Mouse (Mus musculus) telencephalon, adult 2 months (tissue): ENCODE results near the gene Tlr12.
"Not testable (repeated sequence)": the region's sequence is repeated elsewhere in the genome, so short reads cannot be mapped to it uniquely, and the experiment has no call there.

Experiments
- DNase-seq: peaks from one replicate; pipeline ENCODE4 v3.0.0-alpha.2; 2011; ENCODE audit warnings: low read depth, low spot score

The Tlr12 gene

DNA sequence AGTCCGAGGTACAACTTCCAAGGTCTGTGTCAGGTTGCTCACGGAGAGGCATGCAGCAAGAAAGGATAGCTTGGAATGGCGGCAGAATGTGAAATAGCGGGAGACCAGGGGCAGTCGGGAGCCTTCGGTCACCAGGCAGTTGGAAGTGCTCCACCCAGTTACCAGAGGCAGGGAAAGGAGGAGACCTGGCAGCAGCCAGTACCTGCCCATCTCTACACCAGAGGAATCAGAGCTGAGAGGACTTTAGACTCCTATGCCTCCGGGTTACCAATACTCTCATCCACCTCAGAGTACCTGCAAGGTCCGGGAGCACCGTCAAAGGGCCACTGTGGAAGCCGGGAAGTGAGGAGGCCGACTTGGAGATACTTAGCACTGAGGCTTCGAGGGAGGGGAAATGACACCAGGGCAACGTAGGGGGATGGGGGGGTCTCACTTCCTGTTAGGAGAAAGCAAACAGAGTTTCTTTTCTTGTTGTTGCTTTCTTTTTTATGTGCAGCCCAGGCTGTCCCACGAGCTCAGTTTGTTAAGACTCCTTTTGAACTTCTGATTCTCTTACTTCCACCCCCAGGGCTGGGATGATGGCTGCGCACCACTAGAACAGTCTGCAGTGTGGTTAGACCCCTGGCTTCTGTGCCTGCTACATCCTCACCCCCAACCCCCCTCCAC is at the start of gene Tlr12:
Gene Tlr12 (minus strand): TSS at position 374 of the 666 bp plus-strand sequence.
- DNase-seq: no peak

DNA sequence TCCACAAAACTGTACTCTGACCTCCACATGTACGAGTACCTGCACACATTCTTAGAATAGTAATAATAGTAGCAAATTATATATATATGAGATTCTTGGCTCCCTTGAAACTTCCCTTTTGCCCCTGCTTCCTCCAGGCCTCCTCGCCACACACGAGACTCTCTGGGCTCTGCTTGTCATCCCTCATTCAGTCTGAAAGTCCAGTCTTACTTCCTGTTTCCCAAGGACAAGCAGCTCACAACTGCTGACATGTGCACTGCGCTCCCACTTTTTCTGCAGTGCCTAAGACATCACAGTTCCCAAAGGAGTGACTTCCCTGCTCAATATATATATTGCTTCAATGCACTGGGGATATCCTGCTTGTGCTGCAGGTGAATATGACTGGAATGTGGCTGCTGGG is 48.8 kb upstream of the Tlr12 start:
- not testable (repeated sequence) for DNase-seq

DNA sequence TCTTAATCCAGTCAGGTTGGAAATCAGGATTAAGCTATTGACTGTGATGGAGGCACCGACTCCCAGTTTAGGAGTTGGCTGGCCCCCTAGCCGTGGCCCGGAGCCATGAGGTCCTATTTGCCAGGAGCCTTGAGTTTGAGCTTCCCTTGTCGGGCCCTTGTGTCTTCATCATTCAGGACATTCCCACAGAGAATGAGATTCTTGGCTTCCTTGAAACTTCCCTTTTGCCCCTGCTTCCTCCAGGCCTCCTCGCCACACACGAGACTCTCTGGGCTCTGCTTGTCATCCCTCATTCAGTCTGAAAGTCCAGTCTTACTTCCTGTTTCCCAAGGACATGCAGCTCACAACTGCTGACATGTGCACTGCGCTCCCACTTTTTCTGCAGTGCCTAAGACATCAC is 47.9 kb upstream of the Tlr12 start:
- not testable (repeated sequence) for DNase-seq

DNA sequence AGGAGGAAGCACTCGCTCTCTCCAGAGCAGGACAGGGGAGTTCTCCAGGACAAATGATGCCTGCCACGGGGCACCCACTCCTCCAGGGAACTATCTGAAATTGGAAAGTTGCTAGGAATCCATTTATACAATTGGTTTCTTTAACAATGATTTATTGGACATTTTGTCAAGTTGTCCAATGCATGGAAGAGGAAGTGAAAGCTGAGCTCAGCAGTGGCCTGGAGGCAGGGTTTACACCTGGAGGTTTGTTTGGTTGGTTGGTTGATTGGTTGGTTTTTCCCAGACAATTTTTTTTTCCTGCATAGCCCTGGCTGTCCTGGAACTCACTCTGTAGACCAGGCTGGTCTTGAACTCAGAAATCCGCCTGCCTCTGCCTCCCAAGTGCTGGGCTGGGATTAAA is 45.6 kb upstream of the Tlr12 start:
- DNase-seq: no peak

DNA sequence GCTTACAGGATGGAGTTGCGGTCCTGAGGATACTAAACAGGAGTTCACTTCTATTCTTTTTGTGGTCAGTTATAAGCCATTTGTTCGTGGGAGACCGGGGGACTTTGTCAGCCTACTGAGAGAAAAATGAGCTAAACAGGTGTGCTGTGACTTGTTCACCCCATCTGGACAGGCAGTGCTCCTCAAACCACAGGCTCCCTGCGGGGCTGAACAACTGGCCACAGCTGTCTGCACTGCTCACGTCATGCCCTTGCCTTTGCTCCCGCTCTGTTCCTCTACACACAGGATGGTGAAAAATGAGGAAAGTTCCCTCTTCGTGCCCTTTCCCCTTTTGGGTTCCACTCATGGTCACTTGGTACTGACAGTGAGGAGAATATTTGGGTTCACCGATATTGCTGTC is 42.6 kb upstream of the Tlr12 start:
- DNase-seq: no peak

DNA sequence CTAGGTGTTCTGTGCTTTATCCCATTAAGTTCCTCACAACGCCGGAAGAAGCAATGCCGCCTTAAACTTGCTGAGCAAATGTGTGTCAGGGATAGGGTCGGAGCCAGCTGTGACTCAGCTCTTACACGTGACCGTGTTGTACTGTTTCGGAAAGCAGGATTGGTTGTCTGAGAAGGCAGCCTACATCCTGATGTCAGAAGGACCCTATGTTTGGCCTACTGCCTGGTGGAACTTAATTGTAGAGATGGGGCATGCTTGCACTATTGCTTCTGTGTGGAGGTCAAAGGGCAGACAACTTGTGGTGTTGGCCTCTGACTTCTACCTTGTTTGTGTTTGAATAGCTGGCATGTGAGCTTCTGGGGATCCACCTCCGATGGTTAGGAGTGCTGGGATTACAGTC is 41.8 kb upstream of the Tlr12 start:
- no peak for DNase-seq

DNA sequence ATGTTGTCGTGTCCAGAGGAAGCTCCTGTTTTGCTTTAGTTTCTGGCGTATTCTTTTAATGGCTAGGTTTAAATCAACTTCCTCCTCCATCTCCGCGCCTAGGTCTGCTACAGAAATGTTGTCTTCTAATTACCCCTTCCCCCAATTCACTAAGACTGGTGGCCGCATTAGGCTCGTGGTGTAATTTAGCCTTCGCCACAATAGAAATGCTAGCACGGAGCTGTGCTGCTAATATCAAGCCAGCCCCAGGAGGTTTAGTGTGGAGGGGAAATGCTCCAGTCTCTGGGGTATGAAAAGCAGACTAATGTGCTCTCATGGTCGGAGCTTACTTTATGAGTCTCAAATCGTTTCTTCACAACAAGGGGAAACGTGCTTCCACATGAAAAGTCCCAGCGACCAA is 37.0 kb upstream of the Tlr12 start:
- peak; percentile 13 for DNase-seq

DNA sequence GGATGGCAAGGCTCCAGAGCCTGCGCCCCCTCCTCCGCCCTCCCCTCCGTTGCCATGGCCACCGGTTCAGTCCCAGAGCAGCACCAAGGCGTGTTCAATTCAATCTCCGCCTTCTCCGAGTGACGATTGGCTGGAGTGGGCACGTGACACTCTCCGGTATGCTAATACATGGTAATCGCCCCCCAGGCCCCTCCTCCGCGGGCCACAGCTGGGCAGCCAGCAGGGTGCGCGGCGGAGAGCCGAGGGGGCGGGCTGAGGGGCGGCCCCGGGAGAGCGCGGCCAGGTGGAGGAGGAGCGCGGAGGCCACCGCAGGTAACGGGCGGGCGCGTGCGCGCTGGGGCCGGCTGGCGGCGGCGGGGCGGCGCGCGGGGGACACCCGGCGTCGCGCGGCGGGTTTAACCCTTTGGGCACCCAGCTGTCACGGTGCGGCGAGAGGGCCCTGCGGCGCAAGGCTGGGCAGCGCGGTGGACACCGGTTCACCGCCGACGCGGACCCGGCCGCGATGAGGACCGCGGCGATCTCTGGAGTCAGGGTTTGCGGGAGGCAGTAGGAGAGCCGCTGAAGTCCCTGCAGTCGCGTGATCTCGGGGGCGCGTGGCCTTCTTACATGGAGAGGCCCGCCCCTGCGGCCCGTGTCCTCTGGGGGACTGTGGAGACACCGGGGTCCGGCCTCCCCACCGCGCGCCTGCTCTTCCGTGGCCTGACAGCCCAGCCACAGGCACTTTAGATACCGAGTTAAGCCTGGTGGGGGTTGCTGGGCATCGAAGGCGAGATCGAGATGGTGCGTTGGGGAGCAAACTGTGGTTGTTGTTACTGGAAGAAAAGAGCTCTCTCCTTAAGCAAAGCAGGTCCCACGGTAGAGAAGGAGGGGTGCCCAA is 36.3 kb upstream of the Tlr12 start, which contains the start of gene Phc2:
Gene Phc2 (plus strand): TSS at position 198 of the 877 bp plus-strand sequence.
- peak; percentile 94 for DNase-seq

DNA sequence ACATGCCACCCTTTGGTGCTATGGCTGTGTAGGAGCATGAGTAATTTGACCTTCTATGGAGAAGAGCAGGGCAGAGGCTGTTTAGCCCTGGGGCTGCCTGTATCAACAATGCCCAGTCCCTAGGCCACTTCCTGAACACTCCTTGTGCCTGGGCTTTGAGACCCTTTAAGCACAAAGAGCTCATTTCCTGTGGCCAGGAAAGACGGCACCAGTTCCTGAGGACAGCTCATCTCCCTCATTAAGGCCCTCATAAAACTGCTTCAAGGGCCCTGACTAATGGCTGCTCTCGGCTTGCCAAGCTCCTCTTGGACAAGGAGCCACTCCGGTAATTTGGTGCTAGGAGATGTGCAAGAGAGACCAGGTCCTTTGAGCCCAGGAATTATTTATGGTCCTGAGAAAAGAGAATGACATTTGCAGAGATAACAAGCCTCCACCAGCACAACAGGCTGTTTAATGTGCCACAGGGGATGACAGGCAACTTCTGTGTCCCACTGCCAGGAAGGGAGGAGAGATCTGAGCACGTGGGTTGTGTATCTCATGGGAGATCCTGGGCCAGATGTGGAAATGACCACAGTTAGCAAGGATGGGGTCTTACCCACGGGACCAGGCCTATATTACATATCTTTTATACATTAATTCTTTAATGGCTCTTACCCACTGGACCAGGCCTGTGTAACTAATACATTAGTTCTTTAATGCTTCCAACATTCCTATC is 34.3 kb upstream of the Tlr12 start:
- no peak for DNase-seq

DNA sequence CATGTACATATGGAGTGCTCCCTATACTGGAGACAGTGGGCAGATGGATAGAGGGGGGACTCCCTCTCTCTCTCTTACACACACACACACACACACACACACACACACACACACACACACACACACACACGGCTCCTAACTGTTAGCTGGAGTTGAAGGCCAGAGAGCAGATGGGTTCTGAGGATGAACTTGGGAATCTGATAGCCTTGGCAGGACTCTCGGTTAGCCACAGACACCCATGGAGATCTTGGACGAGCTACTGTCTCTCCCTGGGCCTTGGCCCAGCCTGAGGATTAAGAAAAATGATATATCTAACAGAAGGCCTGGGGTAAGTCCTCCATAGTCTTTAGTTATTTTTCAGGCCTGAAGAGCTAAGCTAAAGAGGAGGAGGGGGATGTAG is 33.1 kb upstream of the Tlr12 start:
- no peak for DNase-seq

DNA sequence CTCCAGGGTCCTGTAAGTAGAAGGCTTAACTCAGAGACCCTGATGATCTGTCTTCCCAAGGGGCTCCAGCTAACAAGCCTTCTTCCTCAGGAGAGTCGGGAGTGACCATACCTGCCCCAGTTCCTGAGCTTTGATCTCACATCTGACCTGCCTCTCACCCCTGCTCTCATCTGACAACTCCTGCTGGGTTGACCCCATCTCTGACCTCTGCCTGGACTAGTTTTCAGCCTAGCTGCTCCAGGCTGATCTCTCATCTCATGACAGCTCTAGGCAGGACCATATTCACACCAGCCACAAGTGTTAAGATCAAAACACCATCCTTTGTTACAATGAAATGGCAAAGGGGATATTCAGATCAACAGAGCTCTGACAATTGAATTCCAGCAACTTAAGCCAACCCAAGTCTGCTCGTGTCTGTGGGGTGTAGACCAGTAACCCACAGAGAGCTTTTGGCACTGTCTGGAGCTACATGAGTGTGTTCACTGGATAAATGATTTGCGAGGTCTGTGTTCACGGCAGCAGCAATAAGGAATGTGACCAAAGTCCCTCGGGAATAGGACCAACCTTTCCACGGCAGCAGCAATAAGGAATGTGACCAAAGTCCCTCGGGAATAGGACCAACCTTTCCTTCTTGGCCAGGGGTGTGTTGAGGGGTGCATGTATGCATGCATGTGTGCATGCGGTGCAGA is 30.3 kb upstream of the Tlr12 start:
- no peak for DNase-seq

DNA sequence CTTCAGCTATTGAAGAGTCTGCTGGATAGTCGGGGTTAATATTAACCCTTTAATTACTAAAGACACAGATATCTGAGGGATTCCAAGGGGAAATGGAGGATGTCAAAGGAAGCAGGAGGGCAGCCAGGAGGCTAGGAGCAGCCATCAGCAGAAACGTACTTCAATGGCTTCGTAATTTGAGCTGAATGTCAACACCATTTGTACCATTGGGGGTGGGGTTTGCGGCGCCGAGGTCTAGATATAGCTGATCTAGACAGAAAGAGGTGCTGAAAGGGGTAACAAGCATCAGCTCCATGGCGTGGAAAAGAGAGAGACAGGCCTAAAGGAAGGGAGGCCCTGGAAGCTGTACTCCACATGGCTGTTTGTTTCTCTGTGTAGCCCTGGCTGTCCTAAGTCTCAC is 28.3 kb upstream of the Tlr12 start:
- DNase-seq: no peak

DNA sequence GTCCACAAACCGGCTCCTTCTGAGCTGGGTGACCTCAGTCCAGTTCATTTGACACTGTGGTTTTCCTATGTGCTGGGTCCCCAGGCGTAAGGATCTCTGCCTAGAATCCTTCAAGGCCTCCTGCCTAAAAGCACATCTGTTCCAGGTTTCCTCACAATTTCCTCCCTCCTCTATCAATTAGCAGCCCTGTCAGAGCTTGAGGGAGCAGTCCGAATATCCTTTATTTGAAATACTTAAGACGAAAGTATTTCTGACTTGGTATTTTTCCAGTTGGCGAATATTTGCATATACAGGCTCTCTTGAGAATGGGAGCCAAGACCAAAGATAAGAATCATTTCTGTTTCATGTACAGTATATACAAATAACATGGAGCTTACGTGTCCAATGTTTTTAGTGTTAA is 27.5 kb upstream of the Tlr12 start:
- no peak for DNase-seq

DNA sequence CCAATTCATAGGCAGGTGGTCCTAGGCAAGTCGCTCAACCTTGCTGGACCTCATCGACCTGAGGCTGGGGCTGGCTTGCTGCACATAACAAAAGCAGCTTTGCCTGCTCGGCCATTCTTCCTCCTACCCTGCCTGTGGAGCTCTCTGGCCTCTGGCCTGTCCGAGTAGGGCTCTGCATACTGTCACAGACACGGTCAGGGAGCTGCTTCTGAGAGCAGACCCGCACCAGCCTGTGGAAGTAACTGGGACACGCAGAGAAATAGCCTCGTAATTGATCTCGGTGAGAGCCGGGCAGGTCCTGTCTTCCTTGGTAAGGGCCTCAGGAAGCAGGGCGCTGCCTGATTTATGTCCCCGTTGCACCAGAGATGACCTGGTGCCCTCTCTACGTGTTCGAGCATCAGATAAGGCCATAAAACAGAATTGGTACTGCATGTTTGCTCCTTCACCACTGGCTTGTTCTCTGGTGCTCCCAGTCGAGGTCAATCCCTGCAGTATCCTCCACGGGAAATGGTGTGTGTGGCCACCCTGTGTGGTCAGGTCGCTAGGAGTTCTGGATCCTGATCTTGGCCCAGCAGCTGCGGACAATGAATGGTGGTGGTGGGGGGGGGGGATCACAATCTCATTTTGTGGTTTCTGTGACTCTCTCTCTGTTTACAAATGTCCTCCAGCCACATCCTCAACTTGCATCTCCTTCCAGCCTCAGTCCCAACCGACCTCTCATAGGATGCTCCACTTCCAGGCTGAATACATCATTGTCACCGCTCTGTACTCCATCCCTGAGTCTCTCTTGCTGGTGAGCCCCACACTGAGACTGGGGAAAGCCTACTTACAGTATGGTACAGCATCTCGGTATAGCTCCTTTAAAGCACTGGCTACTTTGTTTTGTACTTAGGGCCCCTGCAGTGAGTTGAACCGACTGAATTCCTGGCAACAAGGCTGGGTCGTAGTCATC is 23.6 kb upstream of the Tlr12 start:
- DNase-seq: no peak

DNA sequence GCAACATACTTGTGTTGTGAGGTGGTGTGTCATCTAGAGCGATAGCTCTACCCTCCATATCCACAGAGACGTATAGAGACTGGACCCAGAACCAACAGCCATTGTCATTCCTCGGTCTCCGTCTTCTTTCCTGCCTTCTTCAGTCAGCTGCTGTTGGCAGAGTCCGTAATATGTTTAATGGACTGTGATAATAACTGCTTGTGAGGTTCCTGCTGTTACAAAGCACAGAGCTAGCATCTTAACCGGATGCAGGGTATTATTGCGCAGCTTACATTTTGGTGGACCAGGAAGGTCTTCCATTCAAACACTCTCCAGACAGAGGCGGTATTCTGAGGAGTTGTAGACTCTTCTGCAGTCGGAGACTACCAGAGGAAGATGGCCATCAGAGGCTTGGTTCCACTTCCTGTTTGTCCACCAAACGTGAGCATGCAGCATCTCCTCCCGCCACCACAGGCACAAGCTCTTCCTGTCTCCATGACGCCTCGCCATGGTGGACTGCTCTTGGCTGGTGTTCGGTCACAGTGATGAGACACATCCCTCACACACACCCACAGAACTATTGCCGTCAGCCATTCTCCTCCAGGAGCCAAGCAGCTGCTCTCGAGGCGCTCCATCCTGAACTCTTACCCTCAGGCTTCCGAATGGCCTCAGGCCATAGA is 20.0 kb upstream of the Tlr12 start:
- DNase-seq: no peak

DNA sequence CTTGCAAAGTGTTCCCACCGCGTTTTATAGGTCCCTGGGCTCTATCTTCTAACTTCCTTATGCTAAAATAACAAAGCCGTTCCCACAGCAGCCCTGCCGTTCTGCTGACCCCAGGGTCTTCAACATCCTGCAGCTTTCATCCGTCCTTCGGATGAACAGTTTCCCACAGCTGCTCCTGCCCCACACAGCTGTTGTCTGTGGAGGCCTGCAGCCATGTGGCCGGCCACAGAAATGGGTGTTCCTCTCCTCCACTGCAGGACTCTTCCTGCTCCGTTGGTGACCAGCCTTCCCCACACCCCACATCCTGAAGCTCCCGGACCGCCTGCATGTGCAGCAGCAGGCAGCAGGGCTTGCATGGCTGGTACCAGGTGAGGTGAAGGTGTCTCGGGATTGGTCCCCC is 18.8 kb upstream of the Tlr12 start:
- DNase-seq: no peak

DNA sequence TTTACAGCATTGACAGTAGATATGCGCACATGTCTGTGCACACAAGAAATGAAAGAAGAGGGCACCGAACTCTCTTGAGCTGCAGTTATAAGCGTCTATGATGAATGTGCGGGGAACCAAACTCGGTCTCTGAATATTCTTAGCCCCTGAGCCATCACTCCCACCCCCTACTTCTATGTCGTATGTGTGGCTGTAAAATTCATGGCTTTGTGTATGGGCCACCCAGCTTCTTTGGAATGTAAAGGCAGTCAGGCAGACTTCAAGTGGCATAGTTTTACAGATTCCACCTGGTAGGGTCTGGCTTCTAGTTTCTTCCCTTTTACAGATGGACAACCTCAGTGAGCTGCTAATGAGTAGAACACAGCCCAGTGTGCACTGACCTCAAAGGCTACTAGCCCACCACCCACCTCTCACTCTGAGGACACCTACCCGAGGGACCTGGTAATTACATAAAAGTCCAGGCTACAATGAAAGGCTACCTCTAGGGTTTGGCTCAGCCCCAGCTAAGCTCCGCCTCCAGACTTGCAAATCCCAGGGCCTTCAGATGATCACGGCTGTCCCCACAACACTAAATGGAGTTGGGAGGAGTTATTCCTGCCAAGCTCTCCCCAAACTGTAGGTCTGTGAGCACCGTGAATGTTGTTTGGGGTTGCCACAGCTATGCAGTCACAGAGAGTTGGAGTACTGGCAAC is 17.6 kb upstream of the Tlr12 start:
- no peak for DNase-seq

DNA sequence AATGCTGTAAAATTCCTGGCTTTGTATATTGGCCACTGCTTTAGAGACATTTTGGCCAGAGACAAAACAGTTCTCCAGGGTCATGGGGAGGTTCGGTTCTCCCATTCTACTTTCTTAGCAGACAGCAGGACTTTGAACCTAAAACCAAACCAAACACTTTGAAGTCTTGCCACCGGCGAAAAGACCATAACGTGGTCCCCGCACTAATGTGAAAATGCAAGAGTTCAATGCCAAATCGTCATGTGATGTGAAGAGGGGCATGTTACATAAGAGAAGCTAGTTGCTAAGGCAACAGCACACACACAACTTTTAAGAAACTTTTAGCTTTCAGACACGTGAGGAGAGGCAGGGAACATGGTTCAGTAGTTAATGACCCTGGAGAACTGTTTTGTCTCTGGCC is 17.0 kb upstream of the Tlr12 start:
- peak; percentile 29 for DNase-seq

DNA sequence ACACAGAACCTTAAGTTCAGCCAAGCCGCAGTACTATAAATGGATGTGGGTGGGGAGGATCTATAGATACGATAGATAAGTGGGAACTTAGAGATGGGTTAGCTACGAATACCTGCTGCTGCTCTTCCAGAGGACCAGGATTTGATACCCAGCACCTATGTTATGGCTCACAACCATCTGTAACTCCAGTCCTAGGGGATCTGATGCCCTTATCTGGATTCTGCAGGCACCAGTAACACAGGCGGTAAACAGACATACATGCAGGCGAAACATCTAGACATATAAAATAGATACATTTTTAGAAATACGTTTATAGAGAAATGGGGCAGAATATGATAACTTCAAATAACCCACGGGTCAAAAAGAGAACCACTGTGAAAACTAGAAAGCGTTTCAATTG is 2.7 kb upstream of the Tlr12 start:
- no peak for DNase-seq

DNA sequence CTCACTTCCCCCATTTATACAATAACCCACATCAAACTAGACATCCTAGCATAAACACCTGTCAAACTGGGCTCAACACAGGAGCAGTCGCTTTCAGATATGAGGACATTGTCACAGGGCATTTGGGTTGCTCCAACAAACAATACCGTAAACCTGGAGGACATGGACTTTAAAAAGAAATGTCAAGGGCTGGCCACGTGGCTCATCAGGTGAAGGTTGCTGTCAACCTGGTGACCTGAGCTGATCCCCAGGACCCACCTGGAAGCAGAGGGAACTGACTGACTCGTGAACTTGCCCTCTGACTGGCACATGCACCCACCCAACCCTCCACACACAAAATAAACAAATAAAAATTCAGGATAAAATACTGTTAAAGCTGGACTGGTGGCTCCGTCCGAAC is 2.2 kb upstream of the Tlr12 start:
- no peak for DNase-seq
